Mouse (Mus musculus) small intestine, adult 2 months (tissue): ENCODE results near the gene Gpld1.

Source experiments
- CTCF ChIP-seq: fragments of 200-500 bp; IDR thresholded peaks from 2 replicates; pipeline ENCODE4 v1.5.1; 2012; ENCODE audit warnings: low read depth, mild to moderate bottlenecking, control low read depth, inconsistent platforms, low read length, moderate library complexity, mixed read lengths; ENCODE audit not compliant: insufficient replicate concordance, insufficient read length; ENCODE audit errors: extremely low read depth
- POLR2A ChIP-seq: fragments of 200-500 bp; IDR thresholded peaks from 2 replicates; pipeline ENCODE4 v1.6.1; 2012; ENCODE audit warnings: low read depth, mild to moderate bottlenecking, control low read depth, inconsistent platforms, low read length, moderate library complexity

GRCm38 (mm10) chr13:24937839-24938166 is 5.1 kb upstream of the Gpld1 start:
- TF ChIP-seq POLR2A (no peak), CTCF (no peak)
